Mouse (Mus musculus) heart, embryonic 16.5 days (tissue): ENCODE results near the gene Cyp26b1. TPM values are rescaled to one million over a fixed set of nuclear protein-coding genes. Genes with fewer than 3 reads are reported as not detected.
"Not testable (repeated sequence)": the region's sequence is repeated elsewhere in the genome, so short reads cannot be mapped to it uniquely, and the experiment has no call there.

ENCODE experiments used
- ATAC-seq: fragments of 200-750 bp; cut with Nextera tagmentation; replicated peaks from 2 replicates; pipeline ENCODE4 v1.8.0; 2017; ENCODE audit warnings: moderate number of reproducible peaks; ENCODE audit not compliant: insufficient read depth, low FRiP score; ENCODE audit errors: extremely low read depth
- H3K27ac ChIP-seq: fragments of 300-500 bp; sonication (generic); 2 replicates; pipeline ENCODE4 v1.5.1; 2014; ENCODE audit warnings: mild to moderate bottlenecking, low read length, control low read depth, moderate library complexity
- H3K27me3 ChIP-seq: fragments of 300-500 bp; sonication (generic); 2 replicates; pipeline ENCODE4 v1.6.1; 2014; ENCODE audit warnings: low read length, mixed read lengths; ENCODE audit not compliant: control insufficient read depth, insufficient read depth
- H3K36me3 ChIP-seq: fragments of 300-500 bp; sonication (generic); 2 replicates; pipeline ENCODE4 v1.6.1; 2014; ENCODE audit not compliant: control insufficient read depth, insufficient read depth
- H3K4me1 ChIP-seq: fragments of 300-500 bp; sonication (generic); 2 replicates; pipeline ENCODE4 v1.6.1; 2014; ENCODE audit warnings: low read length, mixed read lengths; ENCODE audit not compliant: control insufficient read depth, insufficient read depth
- H3K4me2 ChIP-seq: fragments of 300-500 bp; sonication (generic); 2 replicates; pipeline ENCODE4 v1.6.1; 2014; ENCODE audit warnings: low read depth, mild to moderate bottlenecking, control low read depth, low read length
- H3K4me3 ChIP-seq: fragments of 300-500 bp; sonication (generic); 2 replicates; pipeline ENCODE4 v1.5.1; 2014; ENCODE audit warnings: mild to moderate bottlenecking, control low read depth, low read length
- H3K9ac ChIP-seq: fragments of 300-500 bp; sonication (generic); 2 replicates; pipeline ENCODE4 v1.6.1; 2014; ENCODE audit warnings: low read length, control low read depth
- H3K9me3 ChIP-seq: fragments of 300-500 bp; sonication (generic); replicated peaks from 2 replicates; pipeline ENCODE4 v1.6.1; 2016; ENCODE audit warnings: low read length; ENCODE audit not compliant: control insufficient read depth
- WGBS: fragments of 180-500 bp; shearing (Covaris S2); extraction: QIAGEN DNeasy Blood & Tissue Kit; methylation state at CpG from one replicate; pipeline ENCODE4 v1.1.7; 2014; 5-methylcytosine and 5-hydroxymethylcytosine counted together
- polyA plus RNA-seq: library from polyadenylated mRNA; unstranded; fragments of >200 nt; fragmentation: Nextera tagmentation; extraction: Ambion mirVana; gene quantifications from 2 replicates; pipeline ENCODE4 v1.2.1, GENCODE M21; 2015

The Cyp26b1 gene
- polyA plus RNA-seq, 1 experiment from 2014 or later: 1.7 TPM

- no peaks in the 10 kb centered on the region for H3K27me3 ChIP-seq
- ATAC-seq: no peak
- H3K4me3 ChIP-seq: no peak overlapping the region
These were observed 23.3 kb upstream of the Cyp26b1 start for GRCm38 (mm10) chr6:84617051-84617450.

GRCm38 (mm10) chr6:84616586-84616985, 22.9 kb upstream of the Cyp26b1 start:
- Histone ChIP-seq H3K36me3 (no peaks in the 10 kb centered on the region), H3K9me3 (no peaks in the 10 kb centered on the region), H3K4me3 (no peak overlapping the region), H3K27ac (no peak overlapping the region), H3K27me3 (no peaks in the 10 kb centered on the region), H3K4me1 (no peaks in the 10 kb centered on the region), H3K9ac (no peak overlapping the region), H3K4me2 (no peak overlapping the region)
- no peak for ATAC-seq
- 86% methylated on average over 1 of the region's 1 CpGs for WGBS

More at GRCm38 (mm10) chr6:84617051-84617450, 23.3 kb upstream of the Cyp26b1 start:
- Histone ChIP-seq H3K36me3 (no peaks in the 10 kb centered on the region), H3K4me2 (no peak overlapping the region), H3K9me3 (no peaks in the 10 kb centered on the region), H3K9ac (no peak overlapping the region), H3K4me1 (no peaks in the 10 kb centered on the region), H3K27ac (no peak overlapping the region)
- WGBS: 83% methylated on average over 1 of the region's 1 CpGs

- Histone ChIP-seq H3K4me2 (no peak overlapping the region), H3K27ac (no peak overlapping the region), H3K36me3 (no peaks in the 10 kb centered on the region), H3K4me3 (no peak overlapping the region), H3K9ac (no peak overlapping the region), H3K4me1 (no peaks in the 10 kb centered on the region), H3K9me3 (no peaks in the 10 kb centered on the region), H3K27me3 (no peaks in the 10 kb centered on the region)
- 82% methylated on average over 3 of the region's 3 CpGs for WGBS
- ATAC-seq: no peak
These were observed 19.9 kb upstream of the Cyp26b1 start for GRCm38 (mm10) chr6:84613561-84613960.

GRCm38 (mm10) chr6:84601136-84601889, 7.6 kb upstream of the Cyp26b1 start:
- WGBS: 37% methylated on average over 1 of the region's 1 CpGs
- Histone ChIP-seq H3K36me3 (no peaks in the 10 kb centered on the region), H3K27ac (no peak overlapping the region), H3K9me3 (no peaks in the 10 kb centered on the region), H3K4me1 (no peaks in the 10 kb centered on the region), H3K9ac (no peak overlapping the region), H3K4me2 (no peak overlapping the region), H3K27me3 (no peaks in the 10 kb centered on the region; the same call in 1 of the 2 replicates), H3K4me3 (no peak overlapping the region)
- no peak for ATAC-seq

GRCm38 (mm10) chr6:84599296-84599695, 5.6 kb upstream of the Cyp26b1 start:
- ATAC-seq, H3K9me3 ChIP-seq, H3K4me3 ChIP-seq, H3K4me1 ChIP-seq, H3K27me3 ChIP-seq, H3K36me3 ChIP-seq, H3K27ac ChIP-seq, H3K4me2 ChIP-seq, H3K9ac ChIP-seq: not testable (repeated sequence)
- WGBS: 77% methylated on average over 3 of the region's 3 CpGs

- no peak for ATAC-seq
- no peak overlapping the region for H3K4me2 ChIP-seq
- H3K27me3 ChIP-seq: no peaks in the 10 kb centered on the region; the same call in 1 of the 2 replicates
- no peak overlapping the region for H3K9ac ChIP-seq
- no peaks in the 10 kb centered on the region for H3K36me3 ChIP-seq
- WGBS: 71% methylated on average over 3 of the region's 3 CpGs
- no peak overlapping the region for H3K4me3 ChIP-seq
- no peaks in the 10 kb centered on the region for H3K9me3 ChIP-seq
- H3K4me1 ChIP-seq: no peaks in the 10 kb centered on the region; the same call in 1 of the 2 replicates
- no peak overlapping the region for H3K27ac ChIP-seq
These were observed 5.0 kb upstream of the Cyp26b1 start for GRCm38 (mm10) chr6:84598725-84599124.

- H3K4me2 ChIP-seq: no peak overlapping the region
- H3K27me3 ChIP-seq: peaks cover 5% of the 10 kb centered on the region
- H3K36me3 ChIP-seq: no peaks in the 10 kb centered on the region
- no peak for ATAC-seq
- no peak overlapping the region for H3K4me3 ChIP-seq
- H3K27ac ChIP-seq: no peak overlapping the region
- 69% methylated on average over 3 of the region's 3 CpGs for WGBS
- H3K9ac ChIP-seq: no peak overlapping the region
- H3K4me1 ChIP-seq: peaks cover 4% of the 10 kb centered on the region; the same call in 1 of the 2 replicates
- no peaks in the 10 kb centered on the region for H3K9me3 ChIP-seq
These were observed 918 bp upstream of the Cyp26b1 start for GRCm38 (mm10) chr6:84594626-84595025.

- peaks cover 22% of the 10 kb centered on the region for H3K4me1 ChIP-seq
- 43% methylated on average over 6 of the region's 6 CpGs for WGBS
- peaks cover 26% of the 10 kb centered on the region for H3K27me3 ChIP-seq
- no peak overlapping the region for H3K27ac ChIP-seq
- H3K9ac ChIP-seq: no peak overlapping the region
- no peaks in the 10 kb centered on the region for H3K9me3 ChIP-seq
- no peaks in the 10 kb centered on the region for H3K36me3 ChIP-seq
- no peak for ATAC-seq
- no peak overlapping the region for H3K4me2 ChIP-seq
- no peak overlapping the region for H3K4me3 ChIP-seq
These were observed 2.6 kb downstream of the Cyp26b1 start for GRCm38 (mm10) chr6:84590961-84591745.
